Mouse (Mus musculus) lung, embryonic 14.5 days (tissue): ENCODE results near the gene Fam53b. TPM values are rescaled to one million over a fixed set of nuclear protein-coding genes. Genes with fewer than 3 reads are reported as not detected.

Experiments
- ATAC-seq: fragments of 200-750 bp; cut with Nextera tagmentation; 2 replicates; pipeline ENCODE4 v1.8.0; 2017; ENCODE audit warnings: mild to moderate bottlenecking, moderate TSS enrichment, moderate library complexity; ENCODE audit not compliant: insufficient read depth
- DNase-seq: peaks from one replicate; pipeline ENCODE4 v3.0.0-alpha.2; 2015
- H3K27ac ChIP-seq: fragments of 300-500 bp; sonication (generic); 2 replicates; pipeline ENCODE4 v1.5.1; 2014; ENCODE audit warnings: low read depth, mild to moderate bottlenecking, moderate library complexity
- H3K27me3 ChIP-seq: fragments of 300-500 bp; sonication (generic); 2 replicates; pipeline ENCODE4 v1.6.1; 2014; ENCODE audit warnings: low read length, control low read depth; ENCODE audit not compliant: insufficient read depth
- H3K36me3 ChIP-seq: fragments of 300-500 bp; sonication (generic); 2 replicates; pipeline ENCODE4 v1.6.1; 2014; ENCODE audit warnings: control low read depth; ENCODE audit not compliant: insufficient read depth
- H3K4me1 ChIP-seq: fragments of 300-500 bp; sonication (generic); 2 replicates; pipeline ENCODE4 v1.6.1; 2014; ENCODE audit warnings: antibody characterized with exemption, control low read depth; ENCODE audit not compliant: insufficient read depth
- H3K4me2 ChIP-seq: fragments of 300-500 bp; sonication (generic); 2 replicates; pipeline ENCODE4 v1.6.1; 2014; ENCODE audit warnings: mild to moderate bottlenecking
- H3K4me3 ChIP-seq: fragments of 300-500 bp; sonication (generic); 2 replicates; pipeline ENCODE4 v1.5.1; 2014; ENCODE audit warnings: low read depth, low read length
- H3K9ac ChIP-seq: fragments of 300-500 bp; sonication (generic); 2 replicates; pipeline ENCODE4 v1.6.1; 2014
- H3K9me3 ChIP-seq: fragments of 300-500 bp; sonication (generic); 2 replicates; pipeline ENCODE4 v1.6.1; 2016; ENCODE audit warnings: low read depth, low read length, control low read depth
- CTCF ChIP-seq: IDR thresholded peaks from 2 replicates; pipeline ENCODE4 v1.5.1; 2016; ENCODE audit warnings: antibody characterized with exemption, low read depth
- WGBS: fragments of 180-500 bp; shearing (Covaris S2); extraction: QIAGEN DNeasy Blood & Tissue Kit; methylation state at CpG from one replicate; pipeline ENCODE4 v1.1.7; 2014; 5-methylcytosine and 5-hydroxymethylcytosine counted together
- polyA plus RNA-seq: library from polyadenylated mRNA; unstranded; fragments of >200 nt; fragmentation: Nextera tagmentation; extraction: Ambion mirVana; gene quantifications from 2 replicates; pipeline ENCODE4 v1.2.1, GENCODE M21; 2014

Gene Fam53b
- polyA plus RNA-seq, 1 experiment from 2014 or later, result 32.4 TPM

- Histone ChIP-seq H3K4me1 (peaks cover 4% of the 10 kb centered on the region; the same call in 1 of the 2 replicates), H3K9me3 (no peaks in the 10 kb centered on the region), H3K36me3 (peaks cover 3% of the 10 kb centered on the region; the same call in 1 of the 2 replicates), H3K27me3 (no peaks in the 10 kb centered on the region), H3K4me2 (no peak overlapping the region), H3K27ac (no peak overlapping the region), H3K9ac (no peak overlapping the region), H3K4me3 (no peak overlapping the region)
- DNase-seq, result no peak
- WGBS, result 84% methylated on average over 11 of the region's 11 CpGs
- TF ChIP-seq CTCF, result no peak
- no peak for ATAC-seq
Measured at GRCm38 (mm10) chr7:132749504-132749903, 64.2 kb downstream of the Fam53b start.

GRCm38 (mm10) chr7:132748076-132748769 lies 65.5 kb downstream of the Fam53b start:
- H3K36me3 ChIP-seq, result peaks cover 3% of the 10 kb centered on the region; the same call in 1 of the 2 replicates
- no peak overlapping the region for H3K27ac ChIP-seq
- 82% methylated on average over 3 of the region's 3 CpGs for WGBS
- no peaks in the 10 kb centered on the region for H3K27me3 ChIP-seq
- no peak overlapping the region for H3K4me2 ChIP-seq
- no peak for ATAC-seq
- no peak overlapping the region for H3K4me3 ChIP-seq
- H3K9ac ChIP-seq, result no peak overlapping the region
- no peaks in the 10 kb centered on the region for H3K4me1 ChIP-seq
- no peak for DNase-seq
- no peak for TF ChIP-seq CTCF
- no peaks in the 10 kb centered on the region for H3K9me3 ChIP-seq

DNA sequence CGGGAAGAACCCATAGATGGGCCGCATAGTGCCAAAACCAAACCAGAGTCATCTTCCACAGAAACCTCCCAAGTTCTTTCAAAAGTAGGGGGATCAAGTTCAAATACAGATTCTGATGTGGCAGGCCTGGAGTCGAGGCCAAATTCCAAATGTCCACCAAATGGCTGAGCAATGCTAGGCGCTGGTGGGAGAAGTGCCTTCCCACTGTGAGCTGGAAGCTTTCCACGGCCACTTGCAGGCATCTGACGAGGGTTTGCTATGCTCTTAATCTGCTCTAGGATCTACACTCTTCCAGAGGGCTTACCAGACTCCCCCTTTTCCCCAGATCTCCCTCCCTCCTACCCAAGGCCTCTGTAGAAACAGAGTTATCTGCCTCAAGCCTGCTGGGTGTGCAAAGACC lies 66.6 kb downstream of the Fam53b start:
- H3K4me1 ChIP-seq, result no peaks in the 10 kb centered on the region
- no peak overlapping the region for H3K27ac ChIP-seq
- no peak overlapping the region for H3K4me2 ChIP-seq
- no peak for TF ChIP-seq CTCF
- 66% methylated on average over 6 of the region's 6 CpGs for WGBS
- peaks cover 2% of the 10 kb centered on the region; the same call in 1 of the 2 replicates for H3K36me3 ChIP-seq
- H3K9ac ChIP-seq, result no peak overlapping the region
- H3K9me3 ChIP-seq, result no peaks in the 10 kb centered on the region
- DNase-seq, result no peak
- no peak overlapping the region for H3K4me3 ChIP-seq
- ATAC-seq, result no peak
- no peaks in the 10 kb centered on the region for H3K27me3 ChIP-seq

- Histone ChIP-seq H3K9me3 (no peaks in the 10 kb centered on the region), H3K36me3 (0 out of 2 replicates have a peak, but pooled peaks cover 6% of the 10 kb centered on the region), H3K27me3 (no peaks in the 10 kb centered on the region), H3K4me1 (no peaks in the 10 kb centered on the region), H3K4me3 (no peak overlapping the region), H3K4me2 (no peak overlapping the region), H3K9ac (no peak overlapping the region), H3K27ac (no peak overlapping the region)
- DNase-seq (no peak), ATAC-seq (no peak)
- WGBS, result 82% methylated on average over 5 of the region's 5 CpGs
- TF ChIP-seq CTCF, result no peak
Measured at GRCm38 (mm10) chr7:132742912-132743311, 70.8 kb downstream of the Fam53b start.

GRCm38 (mm10) chr7:132739829-132740228 lies 73.9 kb downstream of the Fam53b start:
- Histone ChIP-seq H3K9me3 (no peaks in the 10 kb centered on the region), H3K4me2 (no peak overlapping the region), H3K4me1 (peaks cover 7% of the 10 kb centered on the region), H3K9ac (no peak overlapping the region), H3K36me3 (0 out of 2 replicates have a peak, but pooled peaks cover 6% of the 10 kb centered on the region), H3K27ac (no peak overlapping the region), H3K4me3 (no peak overlapping the region), H3K27me3 (no peaks in the 10 kb centered on the region)
- DNase-seq (no peak), ATAC-seq (no peak)
- 59% methylated on average over 6 of the region's 6 CpGs for WGBS
- TF ChIP-seq CTCF, result no peak

GRCm38 (mm10) chr7:132738844-132739243 lies 74.8 kb downstream of the Fam53b start:
- WGBS, result 88% methylated on average over 6 of the region's 6 CpGs
- no peaks in the 10 kb centered on the region for H3K9me3 ChIP-seq
- ATAC-seq, result no peak
- H3K4me3 ChIP-seq, result no peak overlapping the region
- H3K36me3 ChIP-seq, result 0 out of 2 replicates have a peak, but pooled peaks cover 6% of the 10 kb centered on the region
- H3K4me2 ChIP-seq, result no peak overlapping the region
- H3K9ac ChIP-seq, result no peak overlapping the region
- no peak for TF ChIP-seq CTCF
- no peak overlapping the region for H3K27ac ChIP-seq
- DNase-seq, result no peak
- peaks cover 7% of the 10 kb centered on the region for H3K4me1 ChIP-seq
- no peaks in the 10 kb centered on the region for H3K27me3 ChIP-seq

GRCm38 (mm10) chr7:132736099-132736862 lies 77.4 kb downstream of the Fam53b start:
- peak; percentile 63 for DNase-seq
- no peak for TF ChIP-seq CTCF
- peak; percentile 42; the same call in 1 of the 2 replicates for ATAC-seq
- Histone ChIP-seq H3K9me3 (no peaks in the 10 kb centered on the region), H3K4me1 (peaks cover 9% of the 10 kb centered on the region), H3K9ac (no peak overlapping the region), H3K27ac (peak overlapping the region; percentile 83), H3K4me2 (no peak overlapping the region), H3K4me3 (no peak overlapping the region), H3K27me3 (no peaks in the 10 kb centered on the region), H3K36me3 (0 out of 2 replicates have a peak, but pooled peaks cover 3% of the 10 kb centered on the region)
- 50% methylated on average over 17 of the region's 17 CpGs for WGBS
